23 mouse cellular contexts compared by ENCODE assay signal in the genomic region with DNA sequence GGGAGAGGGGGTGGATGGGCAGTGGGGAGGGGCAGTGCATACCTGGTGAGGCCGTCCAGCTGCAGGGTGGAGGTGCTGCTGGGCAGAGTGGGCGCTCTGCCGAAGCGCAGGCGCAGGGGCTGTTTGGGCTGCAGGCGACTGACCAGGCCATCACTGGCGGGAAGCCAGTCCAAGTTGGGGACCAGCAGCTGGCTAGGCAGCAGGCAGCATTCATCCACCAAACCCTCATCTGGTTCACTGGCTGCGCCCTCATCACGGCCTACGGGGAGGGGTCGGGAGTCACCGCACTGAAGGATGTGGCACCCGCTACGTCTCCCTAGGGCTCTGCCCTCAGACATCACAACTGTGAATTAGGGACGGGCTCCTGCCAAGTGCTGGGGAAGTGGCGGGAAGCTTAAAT. TPM values are rescaled to one million over a fixed set of nuclear protein-coding genes. Genes with fewer than 3 reads are reported as not detected.
DNase-seq lines count a peak whose midpoint lies in the region; TF ChIP-seq lines count a peak whose summit lies in the region.
"Had no signal": no experiment of that assay in that cellular context is flagged by ENCODE, and none has a peak within 500 bp of the region (broad histone marks: within the 10 kb centered on the region; RNA-seq: fewer than 3 reads in every experiment).

No protein-coding gene starts in this region.

- no peak for TF ChIP-seq CTCF in gastrocnemius, adult 2 months (IDR thresholded peaks at IDR 0.05)

- DNase-seq in adrenal gland, postnatal 10 days, result peak; percentile 13
- no peak for DNase-seq in adrenal gland, adult 18-20 months (ENCODE audit: low spot score in 2 of 2)
- DNase-seq in gastrocnemius, adult 2 months, result peak; percentile 40
- no peak for DNase-seq in gastrocnemius, adult 8-10 months (ENCODE audit: low spot score in 2 of 2)
- peak; percentile 52 for DNase-seq in left cerebral cortex, postnatal 4 days
- no peak for DNase-seq in left cerebral cortex, adult 9 months (ENCODE audit: low spot score in 2 of 2)
- DNase-seq in lung, postnatal 36 days, result peak; percentile 35
- no peak for DNase-seq in lung, adult 18-20 months
- DNase-seq: B cell, adult 2 months; cerebellum, adult 11 months; cerebellum, adult 9-10 months; gastrocnemius, postnatal 10 days had no signal

- intact Hi-C loops in gastrocnemius, adult 2 months (cut with DNase I), result no loop called here
- intact Hi-C loops in left cerebral cortex, postnatal 4 days (cut with DNase I), result no loop called here

- H3K4me3 ChIP-seq in gastrocnemius, adult 2 months, result no peak overlapping the region
- H3K4me3 ChIP-seq: embryonic facial prominence, embryonic 15.5 days; erythroblast, embryonic 14.5 days; forebrain, embryonic 10.5 days; heart, embryonic 12.5 days had no signal

- H3K27ac ChIP-seq in gastrocnemius, adult 2 months, result no peak overlapping the region
- H3K27ac ChIP-seq: embryonic facial prominence, embryonic 15.5 days; forebrain, embryonic 10.5 days; hindbrain, embryonic 10.5 days; hindbrain, embryonic 14.5 days had no signal

RNA-seq across cellular contexts. Expression of gene Cfd, which starts 5.7 kb away (rescaled TPM):
- total RNA-seq in adrenal gland, postnatal 10 days (2021), result 100 to 1,000 TPM; 316 to 348 TPM
- 1,000 to 10,000 TPM; 1,757 to 2,495 TPM for total RNA-seq in adrenal gland, adult 18-20 months (2021)
- total RNA-seq in gastrocnemius, adult 2 months (2021), result 10 to 100 TPM; 12.9 to 77.1 TPM
- total RNA-seq in gastrocnemius, adult 8-10 months (2022), result 100 to 1,000 TPM in 1 of 4 experiments, 10 to 100 TPM in 3; 10.7 to 257 (median 39.5) TPM
- not detected for total RNA-seq in left cerebral cortex, postnatal 4 days (2021)
- total RNA-seq: G1E had no signal

RNA-seq across cellular contexts. Expression of gene Elane, which starts 10.3 kb away (rescaled TPM):
- total RNA-seq in adrenal gland, postnatal 10 days (2021), result 1 to 10 TPM; 2.1 to 2.3 TPM
- total RNA-seq in adrenal gland, adult 18-20 months (2021), result not detected
- not detected for total RNA-seq in gastrocnemius, adult 2 months (2021)
- total RNA-seq in gastrocnemius, adult 8-10 months (2022), result not detected
- not detected for total RNA-seq in left cerebral cortex, postnatal 4 days (2021)
- total RNA-seq: G1E; heart, postnatal 25 days had no signal

RNA-seq across cellular contexts. Expression of gene Med16, which starts 12.4 kb away (rescaled TPM):
- total RNA-seq in adrenal gland, postnatal 10 days (2021), result 10 to 100 TPM; 48.1 to 50.8 TPM
- 10 to 100 TPM; 32.7 to 40.7 TPM for total RNA-seq in adrenal gland, adult 18-20 months (2021)
- total RNA-seq in gastrocnemius, adult 2 months (2021), result 10 to 100 TPM; 32.6 to 37.2 TPM
- total RNA-seq in gastrocnemius, adult 8-10 months (2022), result 10 to 100 TPM; 30.8 to 37.1 (median 32.9) TPM
- total RNA-seq in left cerebral cortex, postnatal 4 days (2021), result 10 to 100 TPM; 56.4 to 59.6 TPM

RNA-seq across cellular contexts. Expression of gene Gm26602, which starts 14.3 kb away (rescaled TPM):
- not detected for total RNA-seq in adrenal gland, postnatal 10 days (2021)
- not detected for total RNA-seq in adrenal gland, adult 18-20 months (2021)
- total RNA-seq in gastrocnemius, adult 2 months (2021), result not detected
- not detected for total RNA-seq in gastrocnemius, adult 8-10 months (2022)
- not detected for total RNA-seq in left cerebral cortex, postnatal 4 days (2021)
- total RNA-seq: adrenal gland, postnatal 4 days; G1E; gastrocnemius, postnatal 10 days; heart, adult 8-10 months; heart, postnatal 25 days had no signal

RNA-seq across cellular contexts. Expression of gene Kiss1r, which starts 20.5 kb away (rescaled TPM):
- 1 to 10 TPM in 1 of 2 experiments, under 1 TPM in 1; 0.69 to 1.8 TPM for total RNA-seq in adrenal gland, postnatal 10 days (2021)
- total RNA-seq in adrenal gland, adult 18-20 months (2021), result 1 to 10 TPM; 1.0 to 2.2 TPM
- under 1 TPM; 0.17 to 0.23 TPM for total RNA-seq in gastrocnemius, adult 2 months (2021)
- under 1 TPM; 0.13 to 0.36 (median 0.22) TPM for total RNA-seq in gastrocnemius, adult 8-10 months (2022)
- total RNA-seq in left cerebral cortex, postnatal 4 days (2021), result 1 to 10 TPM; 5.0 to 6.8 TPM
- total RNA-seq: granulocyte monocyte progenitor cell, adult 5-6 weeks had no signal

Comparison
In these comparisons a context has a peak if more than half of its experiments do, and no peak if none do; other contexts are left out.
1. DNase-seq: peak in adrenal gland, postnatal 10 days (single experiment), gastrocnemius, adult 2 months (single experiment), left cerebral cortex, postnatal 4 days (single experiment) and lung, postnatal 36 days (single experiment); none in adrenal gland, adult 18-20 months (0 of 2), gastrocnemius, adult 8-10 months (0 of 2), left cerebral cortex, adult 9 months (0 of 2) and lung, adult 18-20 months (0 of 2).
2. RNA of gene Cfd, which starts 5.7 kb away (total RNA-seq): 1,757 to 2,495 TPM in adrenal gland, adult 18-20 months, 316 to 348 TPM in adrenal gland, postnatal 10 days, 12.9 to 77.1 TPM in gastrocnemius, adult 2 months and 10.7 to 257 TPM in gastrocnemius, adult 8-10 months; not detected in left cerebral cortex, postnatal 4 days; every median in the first group is over 10 times any median in the second.